8 mouse cellular contexts compared by ENCODE assay signal in genomic region chr1:60565270-60565920, GRCm38 (mm10). TPM values are rescaled to one million over a fixed set of nuclear protein-coding genes. Genes with fewer than 3 reads are reported as not detected.
DNase-seq lines count a peak whose midpoint lies in the region; ATAC-seq and TF ChIP-seq lines count a peak whose summit lies in the region.

No protein-coding gene starts in this region.

- TF ChIP-seq EP300 in liver, postnatal 0 days (IDR thresholded peaks at IDR 0.05; ENCODE audit: low read depth) = no peak

- peaks cover 12% of the 10 kb centered on the region for H3K27me3 ChIP-seq in spleen, adult 2 months (ENCODE audit: control insufficient read depth, insufficient read depth, low read length)
- no peaks in the 10 kb centered on the region for H3K27me3 ChIP-seq in intestine, postnatal 0 days (replicated peaks; ENCODE audit: control insufficient read depth, insufficient read depth, low read length)
- peaks cover 12% of the 10 kb centered on the region; the same call in 1 of the 2 replicates for H3K27me3 ChIP-seq in liver, postnatal 0 days (ENCODE audit: insufficient read depth, low read length)
- H3K27me3 ChIP-seq in neural tube, embryonic 14.5 days (ENCODE audit: control insufficient read depth, insufficient read depth, low read length) = no peaks in the 10 kb centered on the region

- TF ChIP-seq CTCF in spleen, adult 2 months (IDR thresholded peaks at IDR 0.05; ENCODE audit: extremely low read depth, insufficient read depth, insufficient read length, insufficient replicate concordance) = no peak
- peak; percentile 75 for TF ChIP-seq CTCF in intestine, postnatal 0 days (IDR thresholded peaks at IDR 0.05; ENCODE audit: low read depth)
- peak; percentile 40; the same call in 1 of the 2 replicates for TF ChIP-seq CTCF in liver, postnatal 0 days (IDR thresholded peaks at IDR 0.05; ENCODE audit: low read depth)

- no peak for TF ChIP-seq POLR2A in spleen, adult 2 months (IDR thresholded peaks at IDR 0.05; ENCODE audit: low read depth, low read length)

- peak overlapping the region; percentile 85 for H3K4me2 ChIP-seq in intestine, postnatal 0 days (replicated peaks; ENCODE audit: low read depth)
- peak overlapping the region; percentile 76 for H3K4me2 ChIP-seq in liver, postnatal 0 days (ENCODE audit: low read depth, low read length)
- H3K4me2 ChIP-seq in neural tube, embryonic 14.5 days (ENCODE audit: low read depth, low read length) = peak overlapping the region; percentile 86

- no peak overlapping the region for H3K27ac ChIP-seq in spleen, adult 2 months (ENCODE audit: insufficient read depth, low read length)
- peak overlapping the region; percentile 96 for H3K27ac ChIP-seq in intestine, postnatal 0 days (ENCODE audit: low read depth, low read length)
- peak overlapping the region; percentile 91 for H3K27ac ChIP-seq in liver, postnatal 0 days (ENCODE audit: low read depth)
- peak overlapping the region; percentile 97 for H3K27ac ChIP-seq in neural tube, embryonic 14.5 days (ENCODE audit: low read depth, low read length)

- peak overlapping the region; percentile 65; the same call in 1 of the 2 replicates for H3K4me3 ChIP-seq in spleen, adult 2 months (ENCODE audit: extremely low read depth, insufficient read depth, insufficient read length)
- H3K4me3 ChIP-seq in intestine, postnatal 0 days (ENCODE audit: low read depth, low read length) = peak overlapping the region; percentile 96
- H3K4me3 ChIP-seq in liver, postnatal 0 days (ENCODE audit: low read depth, low read length) = peak overlapping the region; percentile 83
- peak overlapping the region; percentile 95 for H3K4me3 ChIP-seq in neural tube, embryonic 14.5 days (ENCODE audit: low read depth, low read length)

- no peaks in the 10 kb centered on the region for H3K9me3 ChIP-seq in intestine, postnatal 0 days (ENCODE audit: control insufficient read depth)
- peaks cover 11% of the 10 kb centered on the region for H3K9me3 ChIP-seq in liver, postnatal 0 days (ENCODE audit: low read length)
- no peaks in the 10 kb centered on the region for H3K9me3 ChIP-seq in neural tube, embryonic 14.5 days (ENCODE audit: control insufficient read depth, low read length)

- peaks cover 9% of the 10 kb centered on the region; the same call in 1 of the 2 replicates for H3K4me1 ChIP-seq in spleen, adult 2 months (ENCODE audit: control insufficient read depth, insufficient read depth, insufficient read length)
- 0 out of 2 replicates have a peak, but pooled peaks cover 11% of the 10 kb centered on the region for H3K4me1 ChIP-seq in intestine, postnatal 0 days (replicated peaks; ENCODE audit: control insufficient read depth, insufficient read depth, low read length)
- H3K4me1 ChIP-seq in liver, postnatal 0 days (ENCODE audit: insufficient read depth) = no peaks in the 10 kb centered on the region; the same call in none of the 2 replicates
- H3K4me1 ChIP-seq in neural tube, embryonic 14.5 days (ENCODE audit: control insufficient read depth, insufficient read depth, low read length) = no peaks in the 10 kb centered on the region

- ATAC-seq in granulocyte monocyte progenitor cell, adult 5-6 weeks (replicated peaks; ENCODE audit: poor library complexity, severe bottlenecking) = peak; percentile 23; the same call in 1 of the 2 replicates
- no peak for ATAC-seq in intestine, postnatal 0 days
- no peak for ATAC-seq in liver, postnatal 0 days
- ATAC-seq in neural tube, embryonic 14.5 days (ENCODE audit: low read depth) = no peak

- no peaks in the 10 kb centered on the region for H3K36me3 ChIP-seq in spleen, adult 2 months (ENCODE audit: control insufficient read depth, insufficient read depth, low read length)
- peaks cover 3% of the 10 kb centered on the region; the same call in 1 of the 2 replicates for H3K36me3 ChIP-seq in intestine, postnatal 0 days (ENCODE audit: control insufficient read depth, insufficient read depth)
- H3K36me3 ChIP-seq in liver, postnatal 0 days (replicated peaks; ENCODE audit: insufficient read depth, low read length) = peaks cover 17% of the 10 kb centered on the region; the same call in 1 of the 2 replicates
- no peaks in the 10 kb centered on the region for H3K36me3 ChIP-seq in neural tube, embryonic 14.5 days (ENCODE audit: control insufficient read depth, insufficient read depth, low read length)

- WGBS in spleen, adult 2 months = 13% methylated on average over 13 of the region's 13 CpGs
- WGBS in intestine, postnatal 0 days = 1% methylated on average over 13 of the region's 13 CpGs
- WGBS in liver, postnatal 0 days (ENCODE audit: insufficient replicate concordance) = 7% methylated on average over 13 of the region's 13 CpGs
- WGBS in neural tube, embryonic 14.5 days = 3% methylated on average over 13 of the region's 13 CpGs

- DNase-seq in spleen, adult 2 months (ENCODE audit: low read depth in 1 of 2, low spot score in 2 of 2) = no peak
- DNase-seq in spleen, postnatal 14 days (ENCODE audit: low spot score in 2 of 2) = no peak
- peak; percentile 23 for DNase-seq in cerebellum, adult 9-11 months
- peak; percentile 31 for DNase-seq in liver, postnatal 0 days
- DNase-seq in urinary bladder, postnatal 36 days (ENCODE audit: low spot score in 2 of 2) = no peak

- peak overlapping the region; percentile 92 for H3K9ac ChIP-seq in intestine, postnatal 0 days (ENCODE audit: low read depth, low read length)
- H3K9ac ChIP-seq in liver, postnatal 0 days (replicated peaks) = peak overlapping the region; percentile 95
- H3K9ac ChIP-seq in neural tube, embryonic 14.5 days (replicated peaks; ENCODE audit: low read depth, low read length) = peak overlapping the region; percentile 100

RNA-seq across cellular contexts. Expression of gene Raph1, which starts 1.5 kb away (rescaled TPM):
- polyA plus RNA-seq in spleen, adult 2 months (2012; rRNA removed) = 3.3 and 3.7 TPM in 2 replicates
- total RNA-seq in granulocyte monocyte progenitor cell, adult 5-6 weeks (2014; fragmentation: Nextera tagmentation) = 7.7 and 23.2 TPM in 2 replicates
- 8.1 and 8.3 TPM in 2 replicates for total RNA-seq in granulocyte monocyte progenitor cell, adult 5-6 weeks (2017)
- polyA plus RNA-seq in intestine, postnatal 0 days (2015; fragmentation: Nextera tagmentation; extraction: Ambion mirVana) = 17.0 and 17.9 TPM in 2 replicates
- 14.6 and 16.9 TPM in 2 replicates for polyA plus RNA-seq in liver, postnatal 0 days (2015; fragmentation: Nextera tagmentation; extraction: Ambion mirVana)
- 28.0 and 33.7 TPM in 2 replicates for polyA plus RNA-seq in neural tube, embryonic 14.5 days (2014; fragmentation: Nextera tagmentation; extraction: Ambion mirVana)

Comparison
In these comparisons a context has a peak if more than half of its experiments do, and no peak if none do; other contexts are left out.
1. DNase-seq: peak in cerebellum, adult 9-11 months (single experiment) and liver, postnatal 0 days (single experiment); none in spleen, adult 2 months (0 of 2), spleen, postnatal 14 days (0 of 2) and urinary bladder, postnatal 36 days (0 of 2).
2. Peak in every context shown above with its lines, with median percentiles within 50 percentile points of each other: H3K4me3 ChIP-seq, H3K4me2 ChIP-seq and H3K9ac ChIP-seq.